Mouse (Mus musculus) forebrain, embryonic 12.5 days (tissue): ENCODE measurements around the gene Tstd2. TPM values are rescaled to one million over a fixed set of nuclear protein-coding genes. Genes with fewer than 3 reads are reported as not detected.

Source experiments
- ATAC-seq: fragments of 200-750 bp; cut with Nextera tagmentation; 2 replicates; pipeline ENCODE4 v1.8.0; 2017; ENCODE audit warnings: moderate TSS enrichment; ENCODE audit not compliant: low FRiP score
- H3K27ac ChIP-seq: fragments of 300-500 bp; sonication (generic); 2 replicates; pipeline ENCODE4 v1.5.1; 2016; ENCODE audit warnings: mild to moderate bottlenecking
- H3K27me3 ChIP-seq: fragments of 300-500 bp; sonication (generic); 2 replicates; pipeline ENCODE4 v1.6.1; 2016; ENCODE audit warnings: mild to moderate bottlenecking
- H3K36me3 ChIP-seq: fragments of 300-500 bp; sonication (generic); replicated peaks from 2 replicates; pipeline ENCODE4 v1.6.1; 2016; ENCODE audit warnings: mild to moderate bottlenecking
- H3K4me1 ChIP-seq: fragments of 300-500 bp; sonication (generic); 2 replicates; pipeline ENCODE4 v1.6.1; 2016
- H3K4me2 ChIP-seq: fragments of 300-500 bp; sonication (generic); 2 replicates; pipeline ENCODE4 v1.6.1; 2016; ENCODE audit warnings: mild to moderate bottlenecking, moderate library complexity
- H3K4me3 ChIP-seq: fragments of 300-500 bp; sonication (generic); replicated peaks from 2 replicates; pipeline ENCODE4 v1.5.1; 2016; ENCODE audit warnings: mild to moderate bottlenecking
- H3K9ac ChIP-seq: fragments of 300-500 bp; sonication (generic); 2 replicates; pipeline ENCODE4 v1.6.1; 2016; ENCODE audit warnings: mild to moderate bottlenecking
- H3K9me3 ChIP-seq: fragments of 300-500 bp; sonication (generic); 2 replicates; pipeline ENCODE4 v1.6.1; 2016
- WGBS: fragments of 180-500 bp; shearing (Covaris S2); methylation state at CpG from one replicate; pipeline ENCODE4 v1.1.7; 2016; 5-methylcytosine and 5-hydroxymethylcytosine counted together
- polyA plus RNA-seq: library from polyadenylated mRNA; unstranded; fragments of >200 nt; fragmentation: Nextera tagmentation; extraction: Ambion mirVana; gene quantifications from 2 replicates; pipeline ENCODE4 v1.2.1, GENCODE M21; 2016

Gene Tstd2
- polyA plus RNA-seq, 1 experiment from 2014 or later = 60.6 TPM

DNA sequence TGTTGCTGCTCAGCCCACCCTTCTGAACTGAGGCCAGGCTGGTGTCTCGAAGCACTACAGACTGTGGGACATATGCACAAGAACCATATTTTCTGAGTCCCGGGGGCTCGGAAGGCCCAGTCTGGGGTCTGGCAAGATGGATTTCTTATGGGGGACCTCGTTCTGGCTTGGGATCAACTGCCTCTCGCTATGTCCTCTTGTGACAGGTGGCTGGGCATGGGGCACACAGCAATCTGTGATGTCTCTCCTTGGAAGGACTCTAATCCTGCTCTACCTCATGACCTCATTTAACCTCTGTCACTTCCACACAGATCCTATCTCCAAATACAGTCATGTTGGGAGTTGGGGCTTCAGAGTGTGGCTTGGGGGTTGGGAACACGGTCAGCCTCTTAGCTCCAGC lies 65.9 kb downstream of the Tstd2 start:
- Histone ChIP-seq H3K27me3 (no peaks in the 10 kb centered on the region), H3K9me3 (no peaks in the 10 kb centered on the region), H3K4me1 (no peaks in the 10 kb centered on the region; the same call in 1 of the 2 replicates), H3K36me3 (no peaks in the 10 kb centered on the region), H3K4me3 (no peak overlapping the region), H3K9ac (no peak overlapping the region), H3K27ac (no peak overlapping the region), H3K4me2 (no peak overlapping the region)
- ATAC-seq = no peak
- 87% methylated on average over 6 of the region's 6 CpGs for WGBS

DNA sequence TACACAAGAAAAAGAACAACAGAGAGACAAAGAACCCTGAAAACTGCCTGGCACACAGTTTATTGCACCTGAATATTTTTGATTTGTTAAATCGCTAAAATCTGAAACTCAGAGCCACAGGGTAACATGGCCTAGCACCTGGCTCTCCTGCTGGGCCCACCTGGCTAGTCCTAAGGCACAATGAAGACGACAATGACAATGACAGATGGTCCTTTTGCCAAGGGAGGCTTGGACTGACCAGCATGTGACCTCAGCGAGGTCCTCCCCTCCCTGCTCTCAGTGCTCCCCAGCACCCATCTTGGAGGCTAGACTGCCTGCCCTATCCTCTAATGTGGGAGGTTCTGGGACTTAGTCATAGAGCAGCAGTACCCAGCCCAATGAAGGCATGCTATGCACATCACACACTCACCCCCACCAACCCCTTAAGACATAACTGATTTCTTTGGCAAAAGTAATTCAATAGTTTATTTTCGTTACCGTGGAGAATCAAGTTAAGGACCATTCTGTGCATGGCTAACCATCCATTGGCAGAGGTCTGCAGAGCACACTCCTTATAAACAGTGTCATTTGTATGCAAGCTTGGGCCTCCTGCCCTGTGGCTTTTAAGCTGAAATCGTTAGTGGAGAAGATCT lies 68.5 kb downstream of the Tstd2 start:
- no peak overlapping the region for H3K4me2 ChIP-seq
- H3K4me3 ChIP-seq = no peak overlapping the region
- no peak overlapping the region for H3K27ac ChIP-seq
- no peak for ATAC-seq
- no peaks in the 10 kb centered on the region for H3K9me3 ChIP-seq
- H3K27me3 ChIP-seq = no peaks in the 10 kb centered on the region
- peaks cover 3% of the 10 kb centered on the region; the same call in 1 of the 2 replicates for H3K4me1 ChIP-seq
- H3K36me3 ChIP-seq = no peaks in the 10 kb centered on the region
- WGBS = 69% methylated on average over 6 of the region's 6 CpGs
- H3K9ac ChIP-seq = no peak overlapping the region

GRCm38 (mm10) chr4:46068573-46068972 lies 69.9 kb downstream of the Tstd2 start:
- Histone ChIP-seq H3K4me3 (no peak overlapping the region), H3K27me3 (no peaks in the 10 kb centered on the region), H3K27ac (no peak overlapping the region), H3K9ac (no peak overlapping the region), H3K4me1 (peaks cover 3% of the 10 kb centered on the region; the same call in 1 of the 2 replicates), H3K4me2 (no peak overlapping the region), H3K36me3 (no peaks in the 10 kb centered on the region), H3K9me3 (no peaks in the 10 kb centered on the region)
- WGBS = 63% methylated on average over 1 of the region's 1 CpGs
- ATAC-seq = no peak

DNA sequence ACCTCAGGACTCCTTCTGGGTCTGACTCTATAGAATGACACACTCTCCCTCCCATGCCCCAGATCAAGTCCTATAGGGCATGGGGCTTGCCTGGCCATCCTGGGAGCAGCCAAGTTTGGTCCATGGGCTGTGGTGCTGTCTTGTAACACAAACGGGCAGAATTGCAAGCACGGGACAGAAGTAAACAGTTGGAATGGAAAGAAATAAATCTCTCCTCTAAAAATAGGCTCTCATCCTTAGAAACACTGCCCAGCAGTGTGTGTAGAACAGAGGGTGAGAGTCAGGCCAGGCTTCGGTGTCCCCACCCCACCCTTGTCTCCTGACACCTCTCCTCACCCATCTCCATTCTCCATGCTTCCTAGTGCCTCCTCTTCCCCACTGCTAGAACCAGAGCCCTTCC lies 70.4 kb downstream of the Tstd2 start:
- H3K9ac ChIP-seq = no peak overlapping the region
- H3K27ac ChIP-seq = no peak overlapping the region
- H3K4me3 ChIP-seq = no peak overlapping the region
- no peaks in the 10 kb centered on the region for H3K9me3 ChIP-seq
- no peak for ATAC-seq
- H3K4me1 ChIP-seq = peaks cover 3% of the 10 kb centered on the region; the same call in 1 of the 2 replicates
- 98% methylated on average over 3 of the region's 3 CpGs for WGBS
- no peaks in the 10 kb centered on the region for H3K27me3 ChIP-seq
- no peaks in the 10 kb centered on the region for H3K36me3 ChIP-seq
- H3K4me2 ChIP-seq = no peak overlapping the region

DNA sequence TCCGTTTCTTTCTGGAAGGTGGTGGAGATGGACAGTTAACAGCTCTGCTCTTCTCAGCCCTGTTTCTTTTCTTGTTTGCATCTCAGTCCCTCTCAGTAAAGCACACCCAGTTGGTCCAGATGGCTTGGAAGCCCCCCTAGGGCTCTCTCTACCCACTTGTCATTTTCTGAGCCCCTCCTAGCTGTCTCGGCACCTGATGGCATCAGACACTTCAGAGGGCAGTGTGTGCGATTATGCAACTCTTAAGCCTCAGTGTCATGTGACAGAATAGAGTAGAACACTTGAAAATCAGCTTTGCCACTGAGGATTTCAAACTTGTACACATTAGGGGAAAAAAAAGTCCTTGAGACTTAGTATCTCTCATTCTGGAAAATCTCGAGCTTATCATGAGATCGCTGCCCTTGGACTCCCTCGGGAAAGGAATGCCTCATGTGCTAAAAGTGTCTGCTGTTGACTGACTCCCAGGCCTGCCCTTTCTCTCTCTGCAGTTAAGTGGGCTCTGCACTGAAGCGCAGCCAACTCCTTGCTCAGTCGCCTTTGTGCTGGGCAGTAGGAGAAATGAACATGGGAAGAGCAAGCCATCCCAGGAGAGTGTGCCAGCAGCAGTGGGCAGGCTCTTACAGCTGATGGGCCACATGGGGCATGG lies 72.7 kb downstream of the Tstd2 start:
- Histone ChIP-seq H3K4me2 (no peak overlapping the region), H3K27ac (no peak overlapping the region), H3K9me3 (no peaks in the 10 kb centered on the region), H3K9ac (no peak overlapping the region), H3K4me1 (peaks cover 3% of the 10 kb centered on the region; the same call in 1 of the 2 replicates), H3K36me3 (no peaks in the 10 kb centered on the region), H3K27me3 (no peaks in the 10 kb centered on the region), H3K4me3 (no peak overlapping the region)
- WGBS = 71% methylated on average over 8 of the region's 8 CpGs
- ATAC-seq = no peak

- WGBS = 74% methylated on average over 3 of the region's 3 CpGs
- no peak for ATAC-seq
- Histone ChIP-seq H3K4me2 (no peak overlapping the region), H3K27me3 (no peaks in the 10 kb centered on the region), H3K9ac (no peak overlapping the region), H3K9me3 (no peaks in the 10 kb centered on the region), H3K4me3 (no peak overlapping the region), H3K27ac (no peak overlapping the region), H3K36me3 (no peaks in the 10 kb centered on the region), H3K4me1 (peaks cover 3% of the 10 kb centered on the region; the same call in 1 of the 2 replicates)
Observed at GRCm38 (mm10) chr4:46064961-46065360, 73.5 kb downstream of the Tstd2 start.

Other genes starting within 250 kb of the Tstd2 start
- gene Ccdc180, start 248.4 kb downstream of the Tstd2 start, polyA plus RNA-seq = 0.11 and 0.17 TPM in 2 replicates
- 12.2 and 14.3 TPM in 2 replicates for gene Tdrd7, start 173.4 kb downstream of the Tstd2 start, polyA plus RNA-seq
- gene Tmod1, start 99.8 kb downstream of the Tstd2 start, polyA plus RNA-seq = 0.67 and 1.1 TPM in 2 replicates
- 129 and 137 TPM in 2 replicates for gene Ncbp1, start 81 bp downstream of the Tstd2 start, polyA plus RNA-seq
- 27.6 and 35.3 TPM in 2 replicates for gene Xpa, start 57.6 kb upstream of the Tstd2 start, polyA plus RNA-seq
- gene Foxe1, start 204.9 kb upstream of the Tstd2 start, polyA plus RNA-seq = not detected in 2 replicates